Mouse (Mus musculus): Measurements from ENCODE around the gene Ccdc85c.

Gene Ccdc85c

DNA sequence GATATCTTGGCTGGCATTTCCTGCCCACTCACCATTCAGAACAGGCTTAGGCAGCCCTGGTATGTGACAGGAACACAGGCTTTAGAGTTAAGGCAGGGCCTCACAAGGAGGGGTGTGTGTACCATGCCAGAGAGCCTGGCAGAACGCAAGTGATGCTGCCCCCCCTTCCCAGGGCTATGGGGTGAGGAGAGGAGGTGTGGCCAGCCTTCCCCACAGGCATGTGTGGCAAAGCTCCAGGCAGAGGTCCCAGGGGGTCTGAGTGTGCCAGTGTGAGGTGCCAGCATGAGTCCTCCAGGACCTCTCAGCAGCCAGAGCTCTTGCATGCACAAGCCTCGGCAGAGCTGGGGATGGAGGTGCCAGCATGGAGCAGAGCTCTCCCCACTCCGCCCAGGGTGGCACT is 19.4 kb upstream of the Ccdc85c start:
- DNase-seq: no peak

DNA sequence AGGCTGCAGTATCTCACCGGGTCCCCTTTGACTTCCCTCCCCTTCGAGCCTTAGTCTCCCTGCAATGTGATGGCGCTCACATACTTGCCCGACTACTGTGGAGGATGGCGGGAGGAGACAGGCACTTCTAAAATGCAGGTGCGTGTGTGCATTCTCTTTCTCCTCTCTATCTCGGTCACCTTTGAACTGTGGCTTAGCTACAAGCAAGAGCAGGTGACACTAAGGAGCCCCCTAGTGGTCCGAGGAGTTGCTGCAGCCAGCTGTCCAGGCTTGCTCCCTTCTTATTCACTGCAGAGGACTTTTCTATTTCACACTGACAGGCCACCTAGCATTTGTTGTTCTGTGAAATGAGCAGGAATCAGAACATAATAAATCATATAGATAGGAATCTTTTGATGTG is 17.7 kb upstream of the Ccdc85c start:
- DNase-seq: peak; percentile 19 to 50

DNA sequence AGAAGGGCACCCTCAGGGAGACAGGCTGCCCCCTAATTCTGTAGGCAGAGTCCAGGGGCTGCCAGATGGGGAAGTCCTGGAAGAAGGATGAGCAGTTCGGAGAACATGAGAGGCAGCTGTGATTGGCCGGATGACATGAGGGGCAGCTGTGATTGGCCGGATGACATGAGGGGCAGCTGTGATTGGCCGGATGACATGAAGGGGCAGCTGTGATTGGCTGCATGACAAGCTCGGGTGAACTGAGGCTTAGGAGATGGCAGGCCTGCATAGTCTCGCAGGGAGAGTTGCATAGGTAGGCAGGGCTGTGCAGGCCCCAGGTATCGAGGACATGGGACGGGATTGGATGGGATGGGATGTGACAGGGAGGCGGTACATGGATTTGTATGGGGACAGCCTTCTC is 17.2 kb upstream of the Ccdc85c start:
- no peak for DNase-seq

DNA sequence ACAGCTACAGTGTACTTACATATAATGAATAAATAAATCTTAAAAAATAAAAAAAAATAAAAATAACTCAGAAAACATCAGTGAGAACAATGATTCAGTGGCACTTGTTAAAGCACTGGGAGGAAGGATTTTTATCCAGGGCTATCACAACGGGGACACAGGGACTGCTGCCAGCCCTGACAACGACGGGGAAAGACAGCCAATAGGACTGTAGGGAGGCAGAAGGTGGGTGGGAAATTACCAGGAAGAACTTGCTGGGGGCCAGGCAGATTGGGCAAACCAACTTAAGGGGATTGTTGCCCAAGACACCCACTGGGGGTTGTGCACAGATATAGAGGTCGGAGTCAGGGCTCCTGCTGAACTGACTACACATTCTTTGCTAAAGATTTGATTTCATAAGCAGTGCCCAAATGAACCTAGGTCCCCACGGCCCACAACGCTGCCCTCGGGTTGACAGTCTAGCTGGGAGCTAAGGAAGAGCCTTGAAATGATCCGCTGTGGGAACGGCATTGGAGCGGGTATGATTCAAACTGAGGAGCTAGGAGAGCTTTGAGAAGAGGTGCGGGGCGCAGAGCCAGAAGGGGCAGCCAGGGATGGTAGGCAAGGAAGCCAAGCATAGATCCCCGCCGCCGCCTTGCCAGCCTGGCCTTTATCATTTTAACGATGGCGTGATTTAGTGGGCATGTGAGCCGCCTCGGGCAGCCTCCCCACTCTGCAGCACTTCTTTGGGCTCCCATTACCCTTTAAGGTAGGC is 13.1 kb upstream of the Ccdc85c start:
- no peak for DNase-seq

DNA sequence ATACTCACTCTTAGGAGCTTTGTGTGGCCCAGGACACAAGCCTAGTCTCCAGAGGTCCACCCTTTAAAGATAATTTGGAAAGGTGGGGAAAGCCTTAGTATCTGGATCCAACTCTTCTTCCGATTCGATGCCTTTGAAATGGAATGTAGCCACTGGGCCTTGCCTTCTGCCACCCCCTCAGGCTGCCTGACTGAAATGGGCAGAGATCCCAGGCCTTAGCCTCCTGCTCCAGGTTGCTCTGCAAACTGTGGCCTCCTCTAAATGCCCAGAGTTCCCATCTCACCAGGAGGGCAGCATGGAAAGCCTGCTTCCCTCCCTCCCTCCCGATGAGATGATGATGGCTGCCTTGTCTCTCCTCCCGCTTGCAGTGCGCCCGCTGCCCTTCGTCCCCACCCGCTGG is 11.8 kb upstream of the Ccdc85c start:
- DNase-seq: no peak

DNA sequence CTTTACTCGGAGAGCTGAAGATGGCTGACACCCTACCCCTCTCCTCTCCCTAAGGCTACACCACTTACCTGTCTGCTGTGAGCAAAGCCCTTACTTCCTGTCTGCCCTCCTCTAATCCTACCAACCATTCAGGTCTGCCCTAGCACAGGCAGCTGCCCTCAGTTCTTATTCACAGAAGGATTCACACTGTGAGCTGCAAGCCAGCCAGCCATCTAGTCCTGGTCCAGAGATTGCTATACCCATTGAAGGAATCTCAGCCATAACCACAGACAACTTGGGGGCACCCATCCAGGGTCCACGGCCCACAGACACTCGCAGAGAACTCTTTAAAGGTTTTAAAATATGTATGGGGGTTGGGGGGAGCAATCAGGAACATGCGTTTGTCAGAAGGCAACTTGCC is 11.2 kb upstream of the Ccdc85c start:
- DNase-seq: no peak

DNA sequence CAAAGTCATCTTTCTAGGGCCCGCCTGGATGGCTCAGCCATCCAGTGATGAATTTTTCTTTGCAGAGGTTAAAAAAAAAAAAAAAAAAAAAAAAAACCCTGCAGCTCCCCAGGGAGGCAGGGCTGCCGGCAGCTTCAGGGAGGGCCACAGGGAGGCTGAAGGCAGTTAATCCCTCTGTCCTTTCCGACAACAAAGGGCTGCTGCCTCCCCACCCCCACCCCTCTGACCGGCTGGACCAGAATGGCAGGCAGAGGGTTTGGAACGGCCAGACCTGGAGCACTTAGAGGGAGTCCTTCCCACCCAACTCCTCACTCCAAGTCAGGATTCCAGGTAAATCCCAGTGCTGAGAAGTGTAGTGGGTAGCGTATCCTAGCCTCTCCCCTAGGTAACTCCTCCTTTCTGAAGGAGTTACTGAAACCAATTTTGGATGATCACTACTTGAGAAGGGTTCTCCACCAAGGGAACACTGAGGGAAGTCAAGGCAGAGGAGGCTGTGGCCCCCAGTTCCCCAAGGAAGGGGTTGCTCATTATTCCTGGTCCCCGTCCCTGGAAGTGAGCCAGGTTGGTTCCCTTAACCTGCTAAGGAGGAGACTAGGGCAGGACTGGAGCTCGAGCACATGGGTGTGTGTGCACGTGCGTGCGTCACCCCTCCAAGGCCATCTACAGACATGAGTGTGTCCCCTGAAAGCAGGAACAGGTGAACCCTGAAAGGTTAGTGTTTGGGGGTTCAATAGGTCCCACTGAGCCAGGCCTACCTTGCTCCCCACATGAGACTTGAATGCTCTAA is 10.2 kb upstream of the Ccdc85c start:
- DNase-seq: no peak

DNA sequence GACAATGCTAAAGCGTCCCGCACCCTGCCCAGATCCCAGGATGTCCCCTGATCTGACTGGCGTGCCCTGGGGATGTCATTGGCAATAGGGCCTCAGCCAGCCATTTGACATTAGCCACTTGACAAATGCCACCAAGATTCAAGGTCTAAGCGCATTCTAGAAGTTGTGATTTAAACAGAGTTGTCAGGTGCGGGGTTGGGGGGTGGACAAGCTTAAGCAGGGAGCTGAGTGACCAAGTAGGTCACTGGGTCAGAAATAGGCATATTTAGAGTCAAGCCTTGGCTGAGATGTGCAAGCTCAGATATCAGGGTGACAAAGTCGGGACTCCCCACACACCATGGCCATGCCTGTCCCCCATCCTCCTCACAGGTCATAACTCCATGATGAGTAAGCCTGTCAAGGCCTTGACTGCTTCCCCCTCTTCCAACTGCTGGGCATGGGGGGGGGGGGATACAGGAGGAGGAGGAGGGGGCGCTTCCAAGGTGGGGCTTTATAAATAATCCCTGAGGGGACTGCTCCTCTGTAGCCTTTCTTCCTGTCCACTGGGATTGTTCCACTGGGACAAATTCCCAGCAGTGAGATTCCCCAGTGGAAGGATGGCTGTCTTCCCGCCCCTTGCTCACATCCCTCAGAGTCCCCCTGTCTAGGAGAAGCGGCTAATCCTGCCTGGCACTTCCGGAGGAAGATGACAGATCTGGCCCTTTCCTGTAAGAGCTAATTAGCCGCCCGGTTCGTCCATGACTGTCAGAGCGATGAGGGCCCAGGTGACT is 9.4 kb upstream of the Ccdc85c start:
- DNase-seq: no peak

DNA sequence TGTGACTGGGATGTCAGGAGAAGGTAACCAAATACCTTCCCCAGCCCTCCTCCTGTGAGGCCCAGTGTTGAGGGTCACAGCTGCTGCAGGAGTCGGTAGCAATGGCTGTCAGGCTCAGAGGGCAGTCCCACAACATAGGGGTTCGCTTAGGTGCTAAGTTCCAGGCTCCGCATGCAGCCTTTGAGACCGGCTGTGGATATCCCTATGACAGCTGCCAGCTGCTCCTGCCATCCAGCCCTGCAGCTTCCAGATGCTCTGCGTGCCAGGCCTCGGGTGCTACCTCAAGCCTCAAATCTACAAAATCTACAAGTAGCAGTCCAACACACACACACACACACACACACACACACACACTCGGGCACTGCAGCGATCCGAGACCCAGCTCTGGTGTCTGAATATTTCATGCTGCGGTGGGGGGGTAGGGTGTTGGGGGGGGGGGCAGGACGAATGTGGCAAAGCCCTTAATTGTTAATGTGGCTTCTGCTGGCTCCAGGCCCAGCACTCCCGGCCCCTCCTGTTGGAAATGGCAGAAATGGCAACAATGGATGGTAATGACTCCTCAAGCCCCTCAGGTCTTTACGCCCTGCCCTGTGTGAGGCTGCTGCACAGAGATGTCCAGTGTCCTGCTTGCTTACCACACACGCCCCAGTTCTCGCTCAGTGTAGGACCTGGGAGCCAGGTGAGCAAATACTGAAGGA is 3.1 kb upstream of the Ccdc85c start:
- DNase-seq: no peak

DNA sequence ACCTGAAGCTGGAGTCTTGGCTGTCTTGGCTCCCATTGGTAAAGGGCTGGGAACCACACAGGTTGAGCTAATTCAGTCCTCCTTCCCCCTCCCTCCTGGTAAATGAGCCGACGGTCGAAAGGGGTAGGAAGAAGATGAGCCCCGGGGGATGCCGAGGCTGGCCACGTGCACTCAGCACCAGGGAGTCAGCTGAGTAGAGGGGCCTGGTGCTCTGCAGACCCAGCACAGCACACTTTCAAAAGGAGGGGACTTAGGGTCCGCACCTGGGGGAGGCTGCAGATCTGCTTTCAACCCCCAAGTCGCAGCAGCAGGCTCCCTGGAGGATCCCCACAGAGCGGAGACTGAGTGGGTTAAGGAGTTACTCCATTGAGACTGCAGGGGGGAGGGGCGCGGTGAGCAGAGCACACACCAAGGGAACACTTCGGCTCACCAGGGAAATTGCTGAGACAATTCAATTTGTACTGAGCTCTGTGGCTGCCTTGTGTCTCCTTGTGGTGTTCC is 2.2 kb upstream of the Ccdc85c start:
- no peak for DNase-seq

DNA sequence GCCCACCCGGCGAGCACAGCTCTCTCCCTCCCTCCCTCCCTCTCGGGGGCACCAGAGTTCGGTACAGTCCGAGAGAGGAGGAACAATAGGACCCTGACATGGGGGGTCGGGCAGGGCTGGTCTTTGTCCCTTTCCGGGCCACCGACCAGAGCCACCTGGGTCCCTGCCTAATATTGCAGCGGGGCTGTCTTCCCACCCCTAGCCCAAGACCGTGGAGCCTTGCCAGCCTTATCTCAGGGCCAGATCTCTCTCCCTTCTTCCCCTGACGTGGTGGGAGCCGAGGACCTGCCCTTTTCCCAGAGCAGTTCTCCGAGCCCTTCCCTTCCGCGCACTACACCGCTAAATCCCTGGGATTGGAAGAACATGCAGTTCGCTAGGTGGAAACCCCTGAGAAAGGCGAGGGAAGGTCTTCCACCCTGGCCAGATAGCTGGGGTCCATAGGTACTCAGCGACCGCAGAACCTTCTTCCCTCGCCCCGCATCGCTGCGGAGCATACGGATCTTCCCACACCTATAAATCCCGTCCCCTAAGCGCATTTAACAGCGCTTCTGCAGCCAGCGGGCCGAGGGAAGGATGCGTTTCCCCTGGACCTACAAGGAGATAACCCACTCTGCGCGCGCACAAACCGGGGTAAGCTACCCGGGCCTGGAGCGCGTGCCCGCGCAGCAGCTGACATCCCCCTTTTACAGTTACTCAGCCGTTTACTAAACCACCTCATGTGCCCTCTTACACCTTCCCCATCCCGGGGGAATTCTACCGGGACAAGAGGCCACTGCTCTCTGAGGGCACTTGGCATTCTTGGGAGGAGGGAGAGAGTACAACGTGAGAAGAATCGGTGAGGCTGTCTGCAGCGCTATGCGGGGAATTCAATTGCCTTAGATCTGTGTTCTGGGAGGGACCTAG is 946 bp upstream of the Ccdc85c start:
- peak; percentile 12 to 16 for DNase-seq

DNA sequence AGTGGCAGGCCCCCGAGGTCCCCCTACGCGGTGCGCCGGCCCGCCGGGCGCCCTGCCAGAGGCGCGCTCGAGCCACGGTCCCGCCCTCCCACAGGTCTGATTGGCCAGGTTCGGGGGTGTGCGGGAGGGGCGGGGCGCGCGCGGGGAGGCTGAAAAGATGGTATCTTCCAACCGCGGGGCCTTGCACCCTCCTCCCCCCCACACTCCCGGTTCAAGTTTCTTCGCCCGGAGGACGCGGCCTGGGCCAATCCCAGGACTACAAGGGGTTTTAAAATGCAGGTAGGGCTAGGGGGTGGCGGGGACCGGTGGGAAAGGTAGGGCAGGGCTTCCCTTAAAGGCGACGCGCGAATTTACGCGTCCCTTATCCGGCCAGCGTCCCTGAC is 274 bp upstream of the Ccdc85c start:
- DNase-seq: peak; percentile 92 to 93

DNA sequence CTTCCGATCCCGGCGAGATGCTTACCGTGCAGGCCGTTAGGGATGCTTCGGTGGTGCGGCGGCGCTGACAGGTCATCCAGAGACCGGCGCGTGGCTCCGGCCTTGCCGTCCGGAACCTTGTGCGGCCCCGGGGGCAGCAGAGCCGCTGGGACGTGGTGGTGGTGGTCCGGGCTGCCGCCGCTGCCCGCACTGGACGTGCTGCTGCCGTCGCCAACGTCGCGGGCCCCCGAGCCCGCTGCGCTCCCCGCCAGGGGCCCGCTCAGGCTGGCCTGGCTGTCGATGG is 971 bp downstream of the Ccdc85c start:
- DNase-seq: no peak

DNA sequence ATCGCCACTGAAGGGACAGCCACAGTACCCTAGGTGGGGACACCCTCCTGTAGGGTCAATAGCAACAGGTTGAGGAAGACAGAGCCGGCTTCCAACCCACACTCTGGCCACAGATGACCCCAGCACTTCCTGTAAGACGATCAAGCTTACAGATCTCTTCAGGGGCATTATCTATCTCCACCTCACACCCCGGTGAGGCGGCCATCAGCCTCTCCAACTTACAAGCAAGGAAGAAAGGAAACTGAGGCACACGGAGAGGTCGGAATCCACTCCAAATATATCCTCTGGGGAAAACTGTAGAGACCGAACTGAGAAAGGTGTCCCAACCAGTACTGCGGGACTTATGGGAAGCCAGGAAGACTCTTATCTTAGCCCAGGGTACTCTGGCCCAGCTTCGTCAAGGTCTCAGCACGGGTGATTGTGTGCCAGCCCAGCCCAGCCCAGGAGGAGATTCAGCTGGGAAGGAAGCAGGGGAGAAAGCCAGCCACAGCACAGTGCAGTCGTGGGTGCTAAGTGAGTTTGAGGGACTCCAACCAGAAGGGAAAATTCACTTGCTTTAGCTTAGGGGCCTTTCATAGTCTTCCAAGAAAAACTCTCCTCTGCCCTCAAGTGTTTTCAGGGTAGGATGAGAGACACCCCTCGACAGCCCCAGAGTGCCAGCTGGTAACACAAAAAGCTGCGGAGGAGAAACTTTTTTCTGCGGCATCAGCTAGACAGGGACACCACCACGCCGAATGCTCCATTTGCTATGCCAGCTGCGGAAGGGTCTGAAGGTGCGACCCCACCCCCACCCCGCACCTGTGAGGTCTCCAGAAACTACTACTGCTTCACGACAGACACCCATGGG is 1.5 kb downstream of the Ccdc85c start:
- DNase-seq: no peak

DNA sequence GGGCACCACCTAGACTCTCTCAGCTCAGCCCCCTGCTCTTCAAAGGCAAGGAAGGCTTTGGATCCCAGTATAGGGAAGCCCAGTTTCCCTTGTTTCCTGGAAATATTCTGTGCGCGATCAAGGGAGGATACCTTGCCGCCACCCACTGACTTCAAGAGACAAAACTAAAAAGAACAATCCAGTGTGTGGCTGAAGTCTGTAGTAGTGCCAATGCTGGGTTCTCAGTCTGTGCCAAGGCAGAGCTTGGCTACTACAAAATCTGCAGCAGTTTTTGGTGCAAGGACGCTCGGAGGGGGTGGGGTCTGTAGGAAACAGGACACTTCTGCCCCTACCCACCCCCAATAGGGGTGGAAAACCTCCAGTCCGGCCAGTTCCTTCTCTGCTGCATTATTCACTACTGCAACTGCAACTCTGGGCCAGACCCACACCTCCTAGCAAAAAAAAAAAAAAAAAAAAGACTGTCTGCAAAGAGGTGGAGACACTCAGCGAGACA is 3.0 kb downstream of the Ccdc85c start:
- DNase-seq: no peak

DNA sequence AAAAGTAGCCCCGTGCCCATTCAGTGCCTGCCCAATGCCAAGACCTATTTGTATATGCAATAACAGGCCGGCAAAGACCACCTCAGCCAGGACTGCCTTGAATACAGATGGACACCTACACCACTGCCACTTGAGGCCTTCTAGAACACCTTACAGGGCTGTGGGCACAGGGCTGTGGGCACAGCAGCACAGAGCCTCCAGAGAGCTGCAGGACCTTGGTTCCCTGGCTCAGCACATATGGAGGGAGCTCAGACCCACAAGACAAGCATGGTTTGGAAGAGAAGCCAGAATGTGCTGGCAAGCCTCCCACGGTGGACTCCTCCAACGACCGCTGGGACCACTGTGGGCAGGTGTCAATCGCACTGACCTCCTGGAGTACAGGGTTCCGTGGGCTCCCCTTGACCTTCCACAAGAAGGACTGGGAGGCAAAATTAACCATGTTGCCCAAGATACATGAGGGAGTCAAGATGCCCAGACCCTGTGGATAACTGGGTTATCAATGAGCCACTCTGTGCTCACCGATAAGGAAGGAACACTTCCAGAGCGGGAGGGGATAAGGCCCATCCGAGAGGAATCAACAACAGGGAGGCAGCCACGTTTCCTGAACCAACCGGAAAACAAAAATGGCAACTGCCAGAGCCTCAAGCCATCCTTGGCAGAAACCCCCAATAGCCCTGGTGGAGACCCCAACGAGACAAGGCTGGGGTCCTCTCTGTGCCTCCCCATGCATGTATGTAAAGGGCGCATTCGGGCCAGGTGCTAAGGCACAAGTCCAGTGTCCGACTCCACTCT is 3.7 kb downstream of the Ccdc85c start:
- no peak for DNase-seq

DNA sequence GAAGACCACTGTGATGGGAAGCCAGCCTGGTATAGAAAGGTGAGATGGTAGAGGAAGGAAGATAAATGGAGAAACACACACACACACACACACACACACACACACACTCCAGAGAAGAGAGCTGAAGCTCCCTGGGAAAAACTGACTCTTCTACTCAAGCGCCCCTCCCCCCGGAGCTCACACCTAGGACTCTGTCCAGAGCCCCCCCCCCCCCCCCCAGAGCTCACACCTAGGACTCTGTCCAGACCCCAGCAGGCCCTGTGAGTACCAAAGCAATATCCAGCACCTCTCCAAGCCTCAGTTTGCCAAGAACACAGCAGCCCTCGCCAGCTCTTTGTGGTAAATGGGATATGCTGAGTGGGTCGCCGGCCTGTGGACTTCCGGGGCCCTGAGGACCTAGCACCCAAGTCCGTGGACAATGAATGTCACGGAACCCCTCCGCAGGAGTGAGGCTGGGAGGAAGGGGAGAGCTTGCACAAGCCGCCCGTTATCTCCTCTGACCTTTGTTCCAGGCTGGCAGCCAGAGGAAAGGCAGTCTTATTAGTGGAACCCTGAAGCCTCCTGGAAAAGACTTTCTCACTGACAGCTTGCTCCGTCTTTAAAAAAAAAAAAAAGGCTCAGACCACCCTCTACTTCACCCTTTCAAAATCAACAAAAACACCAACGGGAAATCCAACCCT is 4.8 kb downstream of the Ccdc85c start:
- no peak for DNase-seq

DNA sequence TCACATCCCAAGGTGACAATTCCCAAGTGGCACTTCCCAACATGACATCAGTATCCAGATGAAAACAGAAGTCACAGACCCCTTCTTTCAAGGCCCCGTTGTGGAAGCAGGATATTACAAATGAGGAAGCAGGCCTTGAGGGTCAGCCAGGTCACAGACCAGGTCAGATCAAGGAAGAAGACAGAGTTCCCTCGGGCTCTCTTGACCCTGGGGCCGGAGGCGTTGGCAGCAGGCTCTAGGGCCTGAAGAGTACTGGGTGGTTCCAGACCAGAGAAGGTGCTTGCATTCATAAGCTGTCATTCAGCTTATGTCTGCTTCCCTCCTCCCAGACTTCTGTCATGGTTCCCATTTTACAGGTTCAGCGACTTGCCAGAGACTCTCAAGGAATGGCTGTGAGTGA is 5.5 kb downstream of the Ccdc85c start:
- no peak for DNase-seq

DNA sequence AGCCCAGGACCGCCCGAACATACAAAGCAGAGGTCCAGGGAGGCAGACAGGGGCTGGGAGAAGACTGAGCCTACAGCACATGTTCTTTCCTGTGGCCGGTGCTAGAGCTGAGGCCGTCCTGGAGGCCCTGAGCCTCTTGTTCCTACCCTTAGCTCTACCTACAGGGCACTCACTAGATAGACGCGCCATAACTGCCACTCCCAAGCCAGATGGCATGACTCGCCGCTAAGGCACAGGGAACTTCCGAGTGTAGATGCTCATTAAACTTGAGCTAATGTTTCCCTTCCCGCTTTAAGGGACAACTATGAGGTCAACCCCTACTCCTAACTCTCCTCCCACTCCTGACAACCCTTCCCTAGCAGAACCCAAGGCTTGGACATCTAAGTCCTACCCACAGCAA is 6.3 kb downstream of the Ccdc85c start:
- no peak for DNase-seq

All from spleen, adult 18-20 months (tissue).